Mouse (Mus musculus): ENCODE measurements around the gene Cav2. TPM values are rescaled to one million over a fixed set of nuclear protein-coding genes. Genes with fewer than 3 reads are reported as not detected.

Gene Cav2
- polyA plus RNA-seq, 1 experiment: 31.8 TPM

DNA sequence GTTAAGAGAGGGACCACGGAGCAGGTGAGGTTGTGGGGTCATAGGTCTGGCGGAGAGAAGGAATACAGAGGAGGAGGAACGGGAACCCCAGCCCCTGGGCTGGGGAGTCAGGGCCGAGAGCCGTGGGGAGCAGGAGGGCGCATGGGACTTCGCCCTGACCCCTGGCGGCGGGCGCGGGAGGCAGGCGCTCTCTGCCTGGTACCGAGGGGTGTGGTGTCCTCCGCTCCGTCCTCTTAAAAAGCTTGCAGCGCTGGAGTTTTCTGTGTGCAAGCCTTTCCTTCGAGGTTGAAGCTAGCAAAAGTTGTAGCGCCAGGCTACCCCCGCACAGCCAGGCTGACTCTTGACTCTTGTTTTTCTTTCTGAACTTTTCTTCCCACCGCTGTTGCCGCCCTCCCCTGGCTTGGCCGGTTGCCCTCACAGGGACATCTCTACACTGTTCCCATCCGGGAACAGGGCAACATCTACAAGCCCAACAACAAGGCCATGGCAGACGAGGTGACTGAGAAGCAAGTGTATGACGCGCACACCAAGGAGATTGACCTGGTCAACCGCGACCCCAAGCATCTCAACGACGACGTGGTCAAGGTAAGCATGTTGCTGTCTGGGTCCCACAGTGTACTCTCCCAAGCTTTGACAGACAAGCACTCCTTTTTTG is 26.6 kb downstream of the Cav2 start:
- Histone ChIP-seq H3K4me3 (ENCODE audit: insufficient read depth, low read length) (peak overlapping the region; percentile 42), H3K27ac (ENCODE audit: insufficient read depth, low read length) (no peak overlapping the region), H3K4me1 (ENCODE audit: control insufficient read depth, insufficient read depth, low read length) (no peaks in the 10 kb centered on the region)
- TF ChIP-seq CTCF (IDR thresholded peaks at IDR 0.05; ENCODE audit: extremely low read depth, insufficient read depth, low read length): 0 out of 2 replicates have a peak, but pooled peaks have one; percentile 26
- TF ChIP-seq POLR2A (IDR thresholded peaks at IDR 0.05; ENCODE audit: extremely low read depth, insufficient read depth, low read length): no peak

DNA sequence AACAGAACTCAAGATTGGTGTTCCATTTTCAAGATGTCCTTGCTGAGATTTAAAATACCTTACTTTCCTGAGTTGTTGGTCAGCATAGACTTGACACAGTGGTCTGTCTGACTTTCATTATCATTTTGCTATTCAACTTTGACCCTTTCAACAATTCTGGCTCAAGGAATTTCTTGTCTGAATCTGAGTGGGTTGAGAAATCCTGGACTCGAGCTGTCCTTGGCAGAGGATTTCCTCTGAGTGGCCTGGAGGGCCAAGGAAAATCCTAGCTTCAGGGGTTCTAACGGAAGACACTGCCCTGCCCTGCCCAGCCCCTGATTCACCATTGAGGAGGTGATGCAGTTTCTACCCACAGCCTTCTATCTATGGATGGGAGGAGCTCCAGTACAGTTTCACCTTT is 27.7 kb downstream of the Cav2 start:
- Histone ChIP-seq H3K4me1 (ENCODE audit: control insufficient read depth, insufficient read depth, low read length) (no peaks in the 10 kb centered on the region), H3K27ac (ENCODE audit: insufficient read depth, low read length) (no peak overlapping the region), H3K4me3 (ENCODE audit: insufficient read depth, low read length) (no peak overlapping the region)
- no peak for TF ChIP-seq CTCF (IDR thresholded peaks at IDR 0.05; ENCODE audit: extremely low read depth, insufficient read depth, low read length)
- TF ChIP-seq POLR2A (IDR thresholded peaks at IDR 0.05; ENCODE audit: extremely low read depth, insufficient read depth, low read length): no peak

GRCm38 (mm10) chr6:17309260-17309659 is 28.3 kb downstream of the Cav2 start:
- H3K4me1 ChIP-seq (ENCODE audit: control insufficient read depth, insufficient read depth, low read length): no peaks in the 10 kb centered on the region
- no peak for TF ChIP-seq POLR2A (IDR thresholded peaks at IDR 0.05; ENCODE audit: extremely low read depth, insufficient read depth, low read length)
- TF ChIP-seq CTCF (IDR thresholded peaks at IDR 0.05; ENCODE audit: extremely low read depth, insufficient read depth, low read length): no peak
- no peak overlapping the region; the same call in 1 of the 2 replicates for H3K27ac ChIP-seq (ENCODE audit: insufficient read depth, low read length)
- no peak overlapping the region for H3K4me3 ChIP-seq (ENCODE audit: insufficient read depth, low read length)

DNA sequence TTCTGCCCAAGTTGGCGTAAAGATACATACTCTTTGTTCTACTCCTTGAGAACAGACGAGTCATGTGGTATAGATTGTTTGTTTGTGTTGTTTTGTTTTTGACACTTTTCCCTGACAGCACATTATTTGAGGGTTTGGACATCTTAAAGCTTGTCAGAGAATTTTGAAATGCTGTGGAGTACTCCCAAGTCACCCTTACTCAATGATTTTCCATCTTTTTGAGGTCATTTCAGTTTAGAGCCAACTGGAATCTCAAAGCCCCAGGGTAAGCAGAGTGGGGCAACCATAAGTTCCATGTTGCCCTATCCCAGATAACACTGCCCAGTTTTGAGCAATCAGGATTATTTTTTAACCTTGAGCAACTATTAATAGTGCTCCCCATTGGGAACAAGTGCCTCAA is 33.3 kb downstream of the Cav2 start:
- Histone ChIP-seq H3K4me1 (ENCODE audit: control insufficient read depth, insufficient read depth, low read length) (no peaks in the 10 kb centered on the region), H3K4me3 (ENCODE audit: insufficient read depth, low read length) (no peak overlapping the region), H3K27ac (ENCODE audit: insufficient read depth, low read length) (no peak overlapping the region)
- TF ChIP-seq CTCF (IDR thresholded peaks at IDR 0.05; ENCODE audit: extremely low read depth, insufficient read depth, low read length) (no peak), POLR2A (IDR thresholded peaks at IDR 0.05; ENCODE audit: extremely low read depth, insufficient read depth, low read length) (no peak)

DNA sequence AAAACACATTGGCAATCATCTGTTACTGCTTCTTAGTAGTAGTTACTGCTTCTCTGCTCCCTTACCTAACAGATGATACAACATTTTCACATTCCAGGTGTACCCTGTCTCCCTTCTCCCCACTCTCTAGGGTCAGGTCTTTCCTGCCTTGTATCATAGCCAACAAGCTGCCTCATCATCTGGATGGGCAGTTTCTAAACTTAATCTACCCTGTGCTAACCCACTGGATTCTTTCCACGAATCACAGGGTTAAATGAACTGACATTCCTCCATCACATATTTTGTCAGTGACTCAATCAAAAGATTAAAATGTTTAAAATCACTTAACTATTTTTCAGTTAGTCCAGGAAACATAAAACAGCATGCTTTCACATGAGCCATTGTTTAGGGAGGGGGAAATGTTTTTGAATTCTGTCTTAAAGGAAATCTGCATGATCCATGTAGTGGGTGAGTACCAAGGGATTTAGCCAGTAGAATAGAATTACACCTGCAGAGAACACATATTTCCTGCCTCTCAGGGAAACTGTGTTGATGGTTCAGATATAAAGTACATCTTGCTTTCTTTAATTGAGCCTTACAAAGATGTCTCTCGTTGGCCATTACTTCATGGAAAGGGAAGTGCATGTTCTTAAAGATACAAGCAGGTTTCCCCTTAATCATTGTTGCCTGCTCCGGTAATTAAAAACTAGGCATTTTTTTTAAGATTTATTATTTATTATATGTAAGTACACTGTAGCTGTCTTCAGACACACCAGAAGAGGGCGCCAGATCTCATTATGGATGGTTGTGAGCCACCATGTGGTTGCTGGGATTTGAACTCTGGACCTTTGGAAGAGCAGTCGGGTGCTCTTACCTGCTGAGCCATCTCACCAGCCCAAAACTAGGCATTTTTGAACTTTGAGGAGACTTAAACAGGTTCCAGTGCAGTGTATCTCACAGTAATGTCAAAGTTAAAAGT is 34.0 kb downstream of the Cav2 start:
- no peaks in the 10 kb centered on the region for H3K4me1 ChIP-seq (ENCODE audit: control insufficient read depth, insufficient read depth, low read length)
- TF ChIP-seq POLR2A (IDR thresholded peaks at IDR 0.05; ENCODE audit: extremely low read depth, insufficient read depth, low read length): no peak
- no peak for TF ChIP-seq CTCF (IDR thresholded peaks at IDR 0.05; ENCODE audit: extremely low read depth, insufficient read depth, low read length)
- H3K4me3 ChIP-seq (ENCODE audit: insufficient read depth, low read length): no peak overlapping the region
- no peak overlapping the region for H3K27ac ChIP-seq (ENCODE audit: insufficient read depth, low read length)

DNA sequence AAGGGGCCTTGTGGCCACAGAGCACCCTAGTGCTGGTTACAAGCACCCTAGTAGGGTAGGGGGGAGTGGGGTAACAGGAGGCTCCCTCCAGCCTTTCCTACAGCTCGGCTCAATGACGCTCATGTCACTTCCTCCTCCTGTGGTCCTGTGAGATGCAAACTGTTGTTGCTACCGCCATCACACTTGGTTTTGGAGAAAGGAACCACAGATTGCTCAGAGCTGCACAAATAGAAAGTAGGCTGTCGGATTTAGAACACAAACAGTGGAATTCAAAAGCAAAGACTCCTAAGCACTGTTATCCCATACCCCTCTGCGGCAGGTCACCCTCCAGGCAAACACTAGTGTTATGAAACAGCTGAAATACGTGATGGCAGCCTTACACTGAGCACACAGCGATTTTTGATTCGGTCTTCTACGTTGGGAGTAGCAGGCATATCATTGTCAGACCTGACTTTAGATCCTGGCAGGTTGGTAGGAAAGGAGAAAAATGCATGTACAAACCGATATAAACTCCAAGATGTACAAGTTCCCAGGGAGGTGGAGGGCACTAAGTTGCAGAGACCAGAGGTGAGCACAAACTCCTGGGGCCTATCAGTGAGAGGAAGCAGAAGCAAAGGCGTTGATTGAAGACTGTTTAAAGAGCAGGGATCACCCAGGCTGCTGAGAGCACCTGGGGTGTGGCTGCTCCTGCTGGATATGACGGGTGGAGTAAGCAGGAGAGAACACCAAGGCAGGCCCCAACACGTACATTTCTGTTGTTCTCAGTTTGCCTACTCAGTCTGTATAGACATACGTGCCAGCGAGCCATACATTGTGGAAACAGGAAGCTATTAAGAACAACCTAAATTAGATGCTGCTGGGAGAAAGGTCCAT is 35.5 kb downstream of the Cav2 start:
- Histone ChIP-seq H3K4me1 (ENCODE audit: control insufficient read depth, insufficient read depth, low read length) (no peaks in the 10 kb centered on the region), H3K27ac (ENCODE audit: insufficient read depth, low read length) (no peak overlapping the region), H3K4me3 (ENCODE audit: insufficient read depth, low read length) (no peak overlapping the region)
- TF ChIP-seq CTCF (IDR thresholded peaks at IDR 0.05; ENCODE audit: extremely low read depth, insufficient read depth, low read length) (no peak), POLR2A (IDR thresholded peaks at IDR 0.05; ENCODE audit: extremely low read depth, insufficient read depth, low read length) (no peak)

DNA sequence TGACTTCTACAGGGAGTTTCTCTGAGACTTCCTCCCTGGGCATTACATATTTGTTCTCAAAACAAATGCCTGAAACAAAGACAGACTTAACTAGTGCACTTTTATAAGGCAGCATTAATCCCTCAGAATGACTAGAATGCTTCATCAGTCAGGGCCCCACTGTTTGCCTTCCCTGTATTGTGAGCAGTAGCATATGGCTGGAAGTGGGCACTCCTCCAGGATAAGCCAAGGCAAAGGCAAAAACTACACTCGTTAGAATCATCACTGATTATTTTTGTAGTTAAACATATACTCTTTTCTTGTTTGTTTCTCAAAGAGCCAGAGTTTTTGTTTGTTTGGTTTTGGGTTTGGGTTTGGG is 36.2 kb downstream of the Cav2 start:
- TF ChIP-seq POLR2A (IDR thresholded peaks at IDR 0.05; ENCODE audit: extremely low read depth, insufficient read depth, low read length): no peak
- TF ChIP-seq CTCF (IDR thresholded peaks at IDR 0.05; ENCODE audit: extremely low read depth, insufficient read depth, low read length): no peak
- Histone ChIP-seq H3K27ac (ENCODE audit: insufficient read depth, low read length) (no peak overlapping the region), H3K4me3 (ENCODE audit: insufficient read depth, low read length) (no peak overlapping the region), H3K4me1 (ENCODE audit: control insufficient read depth, insufficient read depth, low read length) (no peaks in the 10 kb centered on the region)

GRCm38 (mm10) chr6:17317944-17318343 is 37.0 kb downstream of the Cav2 start:
- no peak overlapping the region for H3K4me3 ChIP-seq (ENCODE audit: insufficient read depth, low read length)
- TF ChIP-seq CTCF (IDR thresholded peaks at IDR 0.05; ENCODE audit: extremely low read depth, insufficient read depth, low read length) (no peak), POLR2A (IDR thresholded peaks at IDR 0.05; ENCODE audit: extremely low read depth, insufficient read depth, low read length) (no peak)
- no peaks in the 10 kb centered on the region for H3K4me1 ChIP-seq (ENCODE audit: control insufficient read depth, insufficient read depth, low read length)
- no peak overlapping the region for H3K27ac ChIP-seq (ENCODE audit: insufficient read depth, low read length)

DNA sequence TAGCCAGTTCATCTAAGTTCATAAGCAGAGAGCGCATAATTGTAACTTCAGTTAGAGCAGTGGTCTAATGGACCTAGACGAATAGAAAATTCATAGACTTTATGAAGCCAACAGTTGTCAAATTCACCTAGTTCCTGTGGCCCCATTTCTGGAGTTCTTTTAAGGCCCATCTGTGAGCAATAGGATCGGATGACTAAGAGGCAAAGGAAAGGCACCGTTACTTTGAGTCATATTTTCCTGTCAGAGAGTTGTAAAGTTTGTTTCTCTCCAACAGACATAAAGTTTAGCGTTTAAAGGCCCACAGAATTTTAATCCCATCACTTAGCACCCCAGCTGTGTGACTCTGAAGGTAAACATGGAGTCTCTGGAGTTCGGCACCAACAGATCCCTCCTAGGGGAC is 41.0 kb downstream of the Cav2 start:
- no peak overlapping the region for H3K27ac ChIP-seq (ENCODE audit: insufficient read depth, low read length)
- H3K4me1 ChIP-seq (ENCODE audit: control insufficient read depth, insufficient read depth, low read length): no peaks in the 10 kb centered on the region
- TF ChIP-seq CTCF (IDR thresholded peaks at IDR 0.05; ENCODE audit: extremely low read depth, insufficient read depth, low read length) (no peak), POLR2A (IDR thresholded peaks at IDR 0.05; ENCODE audit: extremely low read depth, insufficient read depth, low read length) (no peak)
- H3K4me3 ChIP-seq (ENCODE audit: insufficient read depth, low read length): no peak overlapping the region

Data from cortical plate, adult 2 months (tissue).